Mouse (Mus musculus): ENCODE measurements at regions not wholly inside any gene's neighbourhood (a gene's known extent, or its start where the extent isn't known, plus 50 kb on each side); places are given as distances from the start of the nearest gene placed in this dataset.
"Not testable (repeated sequence)": the region's sequence is repeated elsewhere in the genome, so short reads cannot be mapped to it uniquely, and the experiment has no call there.

DNA sequence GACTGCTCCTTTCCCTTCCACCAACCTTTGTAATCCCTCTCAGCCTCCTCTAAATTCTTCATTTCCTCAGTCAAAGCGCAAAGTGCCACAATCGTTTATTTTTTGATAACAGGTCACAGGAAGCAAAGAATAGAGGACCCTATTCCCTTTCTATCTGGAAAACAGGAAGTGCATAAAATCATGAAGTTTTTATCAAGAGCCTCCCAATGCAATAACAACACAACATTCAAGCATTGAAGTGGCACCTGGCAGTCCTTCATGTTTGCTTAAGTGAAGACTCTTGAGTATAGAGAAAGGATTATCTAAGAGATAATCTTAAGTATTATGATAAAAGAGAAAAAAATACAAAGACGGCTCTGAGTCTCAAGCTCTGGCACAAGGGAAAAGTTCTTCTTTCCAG is 111.9 kb downstream of the Ibtk start:
- 47% methylated on average over 3 of the region's 3 CpGs for WGBS
- DNase-seq (ENCODE audit: low read depth, low spot score), result no peak

GRCm38 (mm10) chr9:85636131-85636447 is 113.0 kb downstream of the Ibtk start:
- no peak for DNase-seq (ENCODE audit: low read depth, low spot score)
- WGBS, result 58% methylated on average over 3 of the region's 3 CpGs

- no peak for DNase-seq (ENCODE audit: low read depth, low spot score)
- 86% methylated on average over 12 of the region's 12 CpGs for WGBS
These were observed 113.5 kb downstream of the Ibtk start for GRCm38 (mm10) chr9:85635438-85636130.

- DNase-seq (ENCODE audit: low read depth, low spot score), result not testable (repeated sequence)
- 71% methylated on average over 3 of the region's 3 CpGs for WGBS
These were observed 114.3 kb downstream of the Ibtk start for GRCm38 (mm10) chr9:85634786-85635185.

DNA sequence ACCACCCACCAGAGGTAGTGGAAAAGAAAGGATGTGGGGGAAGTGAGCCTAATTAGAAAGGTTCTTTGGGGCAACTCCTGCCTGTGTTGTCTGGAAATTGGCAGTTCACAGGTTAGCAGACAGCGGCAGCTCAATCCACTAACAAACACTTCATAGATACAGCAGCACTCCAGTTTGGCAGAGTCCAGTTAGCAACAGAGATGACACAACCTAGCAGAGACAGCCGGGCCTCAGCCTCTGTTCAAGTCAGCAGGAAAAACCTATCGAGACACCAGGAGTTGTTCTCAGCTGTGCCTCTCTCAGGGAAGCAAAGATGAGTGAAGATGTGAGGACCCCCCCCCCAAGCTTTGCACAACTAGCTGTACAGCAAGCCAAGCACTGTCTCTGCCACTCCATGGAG is 131.2 kb downstream of the Ibtk start:
- 90% methylated on average over 3 of the region's 3 CpGs for WGBS
- DNase-seq (ENCODE audit: low read depth, low spot score), result no peak

GRCm38 (mm10) chr9:85617177-85617777 is 131.9 kb downstream of the Ibtk start:
- DNase-seq (ENCODE audit: low read depth, low spot score), result no peak
- 72% methylated on average over 2 of the region's 2 CpGs for WGBS

DNA sequence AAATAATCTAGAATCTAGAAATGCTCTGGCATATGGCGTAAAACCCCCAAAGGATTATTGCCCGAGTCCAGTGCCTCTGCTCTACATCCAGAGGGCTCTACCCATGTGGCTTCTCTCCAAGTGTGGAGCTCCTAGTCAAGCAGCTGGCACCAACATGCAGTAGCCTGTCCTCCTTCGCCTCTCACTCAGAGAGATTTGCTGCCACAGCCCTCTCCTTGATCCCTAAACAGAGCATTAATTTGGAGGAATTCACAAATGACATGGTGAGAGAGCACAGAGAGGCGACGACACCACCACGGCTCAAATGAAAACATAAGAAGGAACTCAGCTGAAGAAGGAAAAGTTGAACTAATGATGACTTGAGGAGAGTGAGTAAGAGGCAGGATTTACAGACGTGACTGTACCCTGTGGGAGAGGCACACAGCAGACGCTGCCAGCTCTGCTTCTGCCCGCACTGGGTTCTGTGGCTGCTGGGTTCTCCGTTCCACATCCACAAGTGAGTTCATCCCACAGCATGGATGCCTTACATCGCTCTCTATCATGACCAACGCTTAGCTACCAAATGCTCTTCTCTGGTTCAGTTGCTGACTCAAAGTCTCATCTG is 132.8 kb downstream of the Ibtk start:
- 83% methylated on average over 12 of the region's 12 CpGs for WGBS
- DNase-seq (ENCODE audit: low read depth, low spot score), result no peak

DNA sequence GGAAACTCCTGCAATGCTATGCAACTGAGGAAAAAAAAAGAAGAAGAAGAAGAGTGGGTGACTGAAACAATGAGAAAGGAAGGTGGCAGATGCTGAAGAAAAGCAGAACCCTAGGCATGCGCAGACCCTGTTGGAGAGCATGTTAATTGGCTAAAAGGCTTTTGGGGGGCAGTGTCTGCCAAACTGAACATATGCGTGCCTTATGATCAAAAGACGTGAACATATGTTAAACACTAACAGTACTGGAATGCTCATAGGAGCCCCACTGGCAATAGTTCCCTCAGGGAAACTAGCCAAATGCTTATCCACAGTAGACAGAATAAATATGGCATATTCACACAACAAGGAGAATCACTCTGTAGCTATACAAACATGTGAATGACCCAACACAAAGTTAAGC is 140.0 kb downstream of the Ibtk start:
- WGBS, result 67% methylated on average over 3 of the region's 3 CpGs
- no peak for DNase-seq (ENCODE audit: low read depth, low spot score)

DNA sequence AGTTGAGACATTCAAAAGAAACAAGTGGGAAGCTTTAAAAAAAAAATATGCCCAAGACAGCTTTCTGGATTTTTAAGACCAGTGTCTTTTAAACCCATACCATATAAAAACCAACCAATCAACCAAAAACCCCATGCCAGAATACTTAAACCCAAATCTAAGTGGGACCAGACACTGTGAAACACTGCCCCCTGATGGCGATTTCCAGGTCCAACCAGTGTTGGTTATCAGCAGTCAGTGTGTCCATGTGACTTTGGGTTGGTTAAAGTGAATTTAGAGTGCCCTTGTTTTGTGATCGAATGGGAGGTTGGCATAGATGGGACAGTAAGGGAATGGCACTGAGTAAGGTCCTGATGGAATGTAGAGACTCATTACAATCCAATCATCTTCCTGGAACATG is 152.2 kb downstream of the Ibtk start:
- DNase-seq (ENCODE audit: low read depth, low spot score), result no peak
- 46% methylated on average over 2 of the region's 2 CpGs for WGBS

- WGBS, result 84% methylated on average over 4 of the region's 4 CpGs
- no peak for DNase-seq (ENCODE audit: low read depth, low spot score)
These were observed 155.3 kb downstream of the Ibtk start for GRCm38 (mm10) chr9:85593867-85594266.

GRCm38 (mm10) chr9:85592639-85593038 is 156.5 kb downstream of the Ibtk start:
- 87% methylated on average over 4 of the region's 4 CpGs for WGBS
- no peak for DNase-seq (ENCODE audit: low read depth, low spot score)

- 84% methylated on average over 3 of the region's 3 CpGs for WGBS
These were observed 159.9 kb downstream of the Ibtk start for GRCm38 (mm10) chr9:85589210-85589609.

DNA sequence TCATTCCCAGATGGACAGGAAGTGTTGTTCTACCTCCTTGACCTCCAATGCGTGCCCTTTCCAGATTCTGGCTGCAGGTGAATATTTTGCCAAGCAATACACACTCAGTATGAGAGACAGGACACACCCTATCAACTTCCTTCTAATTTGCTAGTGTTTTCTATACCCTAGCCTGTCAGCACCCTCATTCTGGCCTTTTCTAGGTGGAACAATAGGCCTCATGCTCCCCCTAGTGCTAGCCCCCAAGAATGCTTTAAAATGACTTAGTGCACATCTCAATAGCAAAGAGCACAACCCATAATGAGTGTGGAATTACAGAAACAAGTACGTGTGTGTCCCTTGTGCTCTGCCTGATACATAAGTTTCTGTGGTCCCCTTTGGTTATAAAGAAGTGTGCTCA is 161.1 kb downstream of the Ibtk start:
- 17% methylated on average over 2 of the region's 2 CpGs for WGBS
- peak; percentile 57 for DNase-seq (ENCODE audit: low read depth, low spot score)

More at GRCm38 (mm10) chr9:85589210-85589609, 159.9 kb downstream of the Ibtk start:
- no peak for DNase-seq (ENCODE audit: low read depth, low spot score)

- no peak for DNase-seq (ENCODE audit: low read depth, low spot score)
- 61% methylated on average over 1 of the region's 1 CpGs for WGBS
These were observed 168.0 kb downstream of the Ibtk start for GRCm38 (mm10) chr9:85581028-85581595.

DNA sequence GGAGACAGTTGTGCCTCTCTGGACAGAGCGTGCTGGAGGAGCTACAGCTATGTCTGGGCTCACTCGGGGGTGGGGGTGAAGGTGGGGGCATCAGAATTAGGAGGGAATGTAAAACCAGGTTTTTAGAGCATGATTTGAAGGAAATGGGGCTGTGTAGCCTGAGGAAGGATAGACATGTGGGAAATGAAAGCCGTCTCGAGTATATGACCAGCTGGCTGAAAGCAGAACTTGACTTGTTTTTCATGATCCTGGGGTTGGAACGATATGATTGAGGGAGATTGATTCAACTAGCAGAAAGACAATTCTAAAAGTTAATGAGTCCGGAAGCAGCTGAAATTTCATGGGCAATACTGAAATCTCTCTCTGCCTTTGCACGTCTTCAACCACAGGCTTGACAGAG is 171.3 kb downstream of the Ibtk start:
- 91% methylated on average over 7 of the region's 7 CpGs for WGBS
- DNase-seq (ENCODE audit: low read depth, low spot score), result no peak

GRCm38 (mm10) chr9:85577338-85577737 is 171.8 kb downstream of the Ibtk start:
- 85% methylated on average over 1 of the region's 1 CpGs for WGBS
- no peak for DNase-seq (ENCODE audit: low read depth, low spot score)

GRCm38 (mm10) chr9:85568877-85569276 is 180.3 kb downstream of the Ibtk start:
- no peak for DNase-seq (ENCODE audit: low read depth, low spot score)
- 82% methylated on average over 8 of the region's 8 CpGs for WGBS

GRCm38 (mm10) chr9:85551871-85552270 is 197.3 kb downstream of the Ibtk start:
- WGBS, result 0% methylated on average over 1 of the region's 1 CpGs

GRCm38 (mm10) chr9:85550455-85550854 is 198.7 kb downstream of the Ibtk start:
- DNase-seq (ENCODE audit: low read depth, low spot score), result no peak
- WGBS, result 80% methylated on average over 3 of the region's 3 CpGs

More at GRCm38 (mm10) chr9:85551871-85552270, 197.3 kb downstream of the Ibtk start:
- DNase-seq (ENCODE audit: low read depth, low spot score), result no peak

GRCm38 (mm10) chr9:85546226-85546625 is 202.9 kb downstream of the Ibtk start:
- WGBS, result 56% methylated on average over 2 of the region's 2 CpGs

DNA sequence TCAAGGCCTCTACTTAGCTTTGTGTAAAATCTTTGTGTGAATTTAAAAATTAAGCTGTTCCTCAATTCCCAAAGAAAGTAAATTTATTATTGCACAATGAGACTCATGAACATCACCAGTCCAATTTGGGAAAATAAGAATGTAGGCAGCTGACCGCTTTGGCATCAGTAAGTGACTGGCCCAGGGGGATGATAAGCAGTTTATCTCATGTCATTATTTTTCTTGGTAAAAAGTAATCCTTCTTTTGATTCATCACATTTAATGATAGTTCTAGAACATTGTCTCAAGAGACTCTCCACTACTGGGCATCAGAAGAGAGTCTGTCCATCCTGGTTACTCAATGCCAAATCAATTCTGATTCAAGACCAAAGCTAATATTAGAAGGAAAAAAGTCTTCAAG is 203.6 kb downstream of the Ibtk start:
- DNase-seq (ENCODE audit: low read depth, low spot score), result no peak
- WGBS, result 91% methylated on average over 1 of the region's 1 CpGs

More at GRCm38 (mm10) chr9:85546226-85546625, 202.9 kb downstream of the Ibtk start:
- DNase-seq (ENCODE audit: low read depth, low spot score), result no peak

Data from large intestine, adult 2 months (tissue).